Mouse (Mus musculus): ENCODE results near the gene Pabpc4. TPM values are rescaled to one million over a fixed set of nuclear protein-coding genes. Genes with fewer than 3 reads are reported as not detected.
A peak's percentile ranks its signal among the peaks of the same experiment; 100 is the strongest.

Gene Pabpc4
- polyA plus RNA-seq, 1 experiment from 2014 or later, result 147 TPM

GRCm38 (mm10) chr4:123227707-123228106 is 34.4 kb upstream of the Pabpc4 start:
- Histone ChIP-seq H3K36me3 (ENCODE audit: control insufficient read depth, insufficient read depth, low read length) (no peaks in the 10 kb centered on the region), H3K9ac (ENCODE audit: low read depth, low read length) (no peak overlapping the region), H3K4me1 (replicated peaks; ENCODE audit: control insufficient read depth, insufficient read depth, low read length) (peaks cover 3% of the 10 kb centered on the region; the same call in 1 of the 2 replicates), H3K9me3 (ENCODE audit: control insufficient read depth, low read length) (no peaks in the 10 kb centered on the region), H3K4me2 (no peak overlapping the region), H3K27ac (ENCODE audit: low read depth, low read length) (no peak overlapping the region), H3K4me3 (ENCODE audit: low read depth, low read length) (no peak overlapping the region), H3K27me3 (replicated peaks; ENCODE audit: control insufficient read depth, insufficient read depth, low read length) (peaks cover 8% of the 10 kb centered on the region)
- WGBS, result 40% methylated on average over 4 of the region's 4 CpGs
- ATAC-seq (replicated peaks; ENCODE audit: low FRiP score), result no peak
- DNase-seq (ENCODE audit: low spot score), result no peak

- H3K27ac ChIP-seq (ENCODE audit: low read depth, low read length), result no peak overlapping the region
Observed at GRCm38 (mm10) chr4:123228270-123228669, 33.9 kb upstream of the Pabpc4 start.

GRCm38 (mm10) chr4:123229166-123229565 is 33.0 kb upstream of the Pabpc4 start:
- H3K4me1 ChIP-seq (replicated peaks; ENCODE audit: control insufficient read depth, insufficient read depth, low read length), result peaks cover 8% of the 10 kb centered on the region; the same call in 1 of the 2 replicates
- H3K9me3 ChIP-seq (ENCODE audit: control insufficient read depth, low read length), result no peaks in the 10 kb centered on the region
- peaks cover 23% of the 10 kb centered on the region for H3K27me3 ChIP-seq (replicated peaks; ENCODE audit: control insufficient read depth, insufficient read depth, low read length)
- no peak overlapping the region for H3K4me2 ChIP-seq
- DNase-seq (ENCODE audit: low spot score) (no peak), ATAC-seq (replicated peaks; ENCODE audit: low FRiP score) (no peak)
- no peak overlapping the region for H3K9ac ChIP-seq (ENCODE audit: low read depth, low read length)
- WGBS, result 61% methylated on average over 11 of the region's 11 CpGs
- H3K4me3 ChIP-seq (ENCODE audit: low read depth, low read length), result no peak overlapping the region
- H3K27ac ChIP-seq (ENCODE audit: low read depth, low read length), result no peak overlapping the region
- no peaks in the 10 kb centered on the region for H3K36me3 ChIP-seq (ENCODE audit: control insufficient read depth, insufficient read depth, low read length)

More at GRCm38 (mm10) chr4:123228270-123228669, 33.9 kb upstream of the Pabpc4 start:
- DNase-seq (ENCODE audit: low spot score), result no peak
- peaks cover 5% of the 10 kb centered on the region; the same call in 1 of the 2 replicates for H3K4me1 ChIP-seq (replicated peaks; ENCODE audit: control insufficient read depth, insufficient read depth, low read length)
- H3K9me3 ChIP-seq (ENCODE audit: control insufficient read depth, low read length), result no peaks in the 10 kb centered on the region
- H3K27me3 ChIP-seq (replicated peaks; ENCODE audit: control insufficient read depth, insufficient read depth, low read length), result peaks cover 14% of the 10 kb centered on the region
- H3K36me3 ChIP-seq (ENCODE audit: control insufficient read depth, insufficient read depth, low read length), result no peaks in the 10 kb centered on the region
- no peak for ATAC-seq (replicated peaks; ENCODE audit: low FRiP score)
- no peak overlapping the region for H3K9ac ChIP-seq (ENCODE audit: low read depth, low read length)
- H3K4me2 ChIP-seq, result no peak overlapping the region
- H3K4me3 ChIP-seq (ENCODE audit: low read depth, low read length), result no peak overlapping the region
- 32% methylated on average over 2 of the region's 2 CpGs for WGBS

GRCm38 (mm10) chr4:123232841-123233240 is 29.3 kb upstream of the Pabpc4 start:
- Histone ChIP-seq H3K4me1 (replicated peaks; ENCODE audit: control insufficient read depth, insufficient read depth, low read length) (peaks cover 8% of the 10 kb centered on the region), H3K27ac (ENCODE audit: low read depth, low read length) (no peak overlapping the region), H3K9ac (ENCODE audit: low read depth, low read length) (no peak overlapping the region), H3K4me2 (no peak overlapping the region), H3K9me3 (ENCODE audit: control insufficient read depth, low read length) (no peaks in the 10 kb centered on the region), H3K36me3 (ENCODE audit: control insufficient read depth, insufficient read depth, low read length) (no peaks in the 10 kb centered on the region), H3K4me3 (ENCODE audit: low read depth, low read length) (no peak overlapping the region), H3K27me3 (replicated peaks; ENCODE audit: control insufficient read depth, insufficient read depth, low read length) (peaks cover 40% of the 10 kb centered on the region)
- ATAC-seq (replicated peaks; ENCODE audit: low FRiP score) (no peak), DNase-seq (ENCODE audit: low spot score) (no peak)
- WGBS, result 41% methylated on average over 3 of the region's 3 CpGs

- H3K36me3 ChIP-seq (ENCODE audit: control insufficient read depth, insufficient read depth, low read length), result no peaks in the 10 kb centered on the region
- H3K27me3 ChIP-seq (replicated peaks; ENCODE audit: control insufficient read depth, insufficient read depth, low read length), result peaks cover 47% of the 10 kb centered on the region
- WGBS, result 4% methylated on average over 47 of the region's 52 CpGs
- H3K4me1 ChIP-seq (replicated peaks; ENCODE audit: control insufficient read depth, insufficient read depth, low read length), result peaks cover 8% of the 10 kb centered on the region
- no peak within 1 kb of the TSS for H3K27ac ChIP-seq (ENCODE audit: low read depth, low read length)
- peak within 1 kb of the TSS; percentile 72 for H3K4me2 ChIP-seq
- DNase-seq (ENCODE audit: low spot score) (no peak), ATAC-seq (replicated peaks; ENCODE audit: low FRiP score) (peak; percentile 46; the same call in 1 of the 2 replicates)
- H3K4me3 ChIP-seq (ENCODE audit: low read depth, low read length), result peak within 1 kb of the TSS; percentile 49
- no peak within 1 kb of the TSS for H3K9ac ChIP-seq (ENCODE audit: low read depth, low read length)
- no peaks in the 10 kb centered on the region for H3K9me3 ChIP-seq (ENCODE audit: control insufficient read depth, low read length)
Observed at GRCm38 (mm10) chr4:123233492-123234084, 28.6 kb upstream of the Pabpc4 start, which contains the start of gene Heyl. TSS of gene Heyl (plus strand) at chr4:123233556.

- no peak for DNase-seq (ENCODE audit: low spot score)
- no peaks in the 10 kb centered on the region for H3K36me3 ChIP-seq (ENCODE audit: control insufficient read depth, insufficient read depth, low read length)
Observed at GRCm38 (mm10) chr4:123235835-123236430, 26.2 kb upstream of the Pabpc4 start.

GRCm38 (mm10) chr4:123236431-123237031 is 25.6 kb upstream of the Pabpc4 start:
- Histone ChIP-seq H3K4me3 (ENCODE audit: low read depth, low read length) (no peak overlapping the region), H3K27ac (ENCODE audit: low read depth, low read length) (no peak overlapping the region), H3K4me2 (no peak overlapping the region), H3K27me3 (replicated peaks; ENCODE audit: control insufficient read depth, insufficient read depth, low read length) (peaks cover 75% of the 10 kb centered on the region), H3K9ac (ENCODE audit: low read depth, low read length) (no peak overlapping the region), H3K36me3 (ENCODE audit: control insufficient read depth, insufficient read depth, low read length) (no peaks in the 10 kb centered on the region), H3K4me1 (replicated peaks; ENCODE audit: control insufficient read depth, insufficient read depth, low read length) (peaks cover 12% of the 10 kb centered on the region), H3K9me3 (ENCODE audit: control insufficient read depth, low read length) (no peaks in the 10 kb centered on the region)
- WGBS, result 70% methylated on average over 13 of the region's 13 CpGs
- ATAC-seq (replicated peaks; ENCODE audit: low FRiP score) (no peak), DNase-seq (ENCODE audit: low spot score) (no peak)

More at GRCm38 (mm10) chr4:123235835-123236430, 26.2 kb upstream of the Pabpc4 start:
- H3K27me3 ChIP-seq (replicated peaks; ENCODE audit: control insufficient read depth, insufficient read depth, low read length), result peaks cover 71% of the 10 kb centered on the region
- no peak overlapping the region for H3K9ac ChIP-seq (ENCODE audit: low read depth, low read length)
- no peak overlapping the region for H3K4me3 ChIP-seq (ENCODE audit: low read depth, low read length)
- no peaks in the 10 kb centered on the region for H3K9me3 ChIP-seq (ENCODE audit: control insufficient read depth, low read length)
- H3K4me1 ChIP-seq (replicated peaks; ENCODE audit: control insufficient read depth, insufficient read depth, low read length), result peaks cover 12% of the 10 kb centered on the region
- ATAC-seq (replicated peaks; ENCODE audit: low FRiP score), result no peak
- no peak overlapping the region for H3K27ac ChIP-seq (ENCODE audit: low read depth, low read length)
- 66% methylated on average over 9 of the region's 9 CpGs for WGBS
- no peak overlapping the region for H3K4me2 ChIP-seq

- Histone ChIP-seq H3K27me3 (replicated peaks; ENCODE audit: control insufficient read depth, insufficient read depth, low read length) (peaks cover 68% of the 10 kb centered on the region), H3K4me2 (no peak overlapping the region), H3K36me3 (ENCODE audit: control insufficient read depth, insufficient read depth, low read length) (no peaks in the 10 kb centered on the region), H3K9me3 (ENCODE audit: control insufficient read depth, low read length) (no peaks in the 10 kb centered on the region), H3K4me1 (replicated peaks; ENCODE audit: control insufficient read depth, insufficient read depth, low read length) (peaks cover 12% of the 10 kb centered on the region), H3K9ac (ENCODE audit: low read depth, low read length) (no peak overlapping the region), H3K27ac (ENCODE audit: low read depth, low read length) (no peak overlapping the region), H3K4me3 (ENCODE audit: low read depth, low read length) (no peak overlapping the region)
- 51% methylated on average over 6 of the region's 6 CpGs for WGBS
- DNase-seq (ENCODE audit: low spot score) (no peak), ATAC-seq (replicated peaks; ENCODE audit: low FRiP score) (no peak)
Observed at GRCm38 (mm10) chr4:123237386-123238266, 24.5 kb upstream of the Pabpc4 start.

Measured in liver, embryonic 11.5 days (tissue).